Mouse (Mus musculus) embryonic facial prominence, embryonic 11.5 days (tissue): Measurements from ENCODE around the gene Ntf5. TPM values are rescaled to one million over a fixed set of nuclear protein-coding genes. Genes with fewer than 3 reads are reported as not detected.
A peak's percentile ranks its signal among the peaks of the same experiment; 100 is the strongest.

ENCODE experiments used
- ATAC-seq: fragments of 200-750 bp; cut with Nextera tagmentation; replicated peaks from 2 replicates; pipeline ENCODE4 v1.8.0; 2017; ENCODE audit warnings: low read depth; ENCODE audit not compliant: insufficient number of reproducible peaks, low FRiP score, low TSS enrichment
- DNase-seq: peaks from one replicate; pipeline ENCODE4 v3.0.0-alpha.2; 2015; ENCODE audit warnings: low spot score
- H3K27ac ChIP-seq: fragments of 300-500 bp; sonication (generic); replicated peaks from 2 replicates; pipeline ENCODE4 v1.5.1; 2014; ENCODE audit warnings: mild to moderate bottlenecking, low read depth, low read length, control low read depth
- H3K27me3 ChIP-seq: fragments of 300-500 bp; sonication (generic); 2 replicates; pipeline ENCODE4 v1.6.1; 2014; ENCODE audit warnings: mild to moderate bottlenecking, low read length, moderate library complexity, mixed read lengths; ENCODE audit not compliant: control insufficient read depth, insufficient read depth
- H3K36me3 ChIP-seq: fragments of 300-500 bp; sonication (generic); replicated peaks from 2 replicates; pipeline ENCODE4 v1.6.1; 2014; ENCODE audit warnings: low read depth, mild to moderate bottlenecking, low read length, moderate library complexity, mixed read lengths; ENCODE audit not compliant: control insufficient read depth, insufficient read depth
- H3K4me1 ChIP-seq: fragments of 300-500 bp; sonication (generic); 2 replicates; pipeline ENCODE4 v1.6.1; 2014; ENCODE audit warnings: low read length, mixed read lengths; ENCODE audit not compliant: control insufficient read depth, insufficient read depth
- H3K4me2 ChIP-seq: fragments of 300-500 bp; sonication (generic); 2 replicates; pipeline ENCODE4 v1.6.1; 2014; ENCODE audit warnings: low read depth, mild to moderate bottlenecking, control low read depth, low read length, moderate library complexity
- H3K4me3 ChIP-seq: fragments of 300-500 bp; sonication (generic); 2 replicates; pipeline ENCODE4 v1.5.1; 2014; ENCODE audit warnings: low read depth, low read length, control low read depth
- H3K9ac ChIP-seq: fragments of 300-500 bp; sonication (generic); replicated peaks from 2 replicates; pipeline ENCODE4 v1.6.1; 2014; ENCODE audit warnings: mild to moderate bottlenecking, control low read depth, low read length
- H3K9me3 ChIP-seq: fragments of 300-500 bp; sonication (generic); replicated peaks from 2 replicates; pipeline ENCODE4 v1.6.1; 2016; ENCODE audit warnings: mild to moderate bottlenecking, low read length, inconsistent platforms, mixed read lengths; ENCODE audit not compliant: control insufficient read depth
- WGBS: fragments of 180-500 bp; shearing (Covaris S2); extraction: QIAGEN DNeasy Blood & Tissue Kit; methylation state at CpG from one replicate; pipeline ENCODE4 v1.1.7; 2014; 5-methylcytosine and 5-hydroxymethylcytosine counted together
- polyA plus RNA-seq: library from polyadenylated mRNA; unstranded; fragments of >200 nt; fragmentation: Nextera tagmentation; extraction: Ambion mirVana; gene quantifications from 2 replicates; pipeline ENCODE4 v1.2.1, GENCODE M21; 2014

Ntf5 gene
- polyA plus RNA-seq, 1 experiment from 2014 or later = 5.1 TPM

DNA sequence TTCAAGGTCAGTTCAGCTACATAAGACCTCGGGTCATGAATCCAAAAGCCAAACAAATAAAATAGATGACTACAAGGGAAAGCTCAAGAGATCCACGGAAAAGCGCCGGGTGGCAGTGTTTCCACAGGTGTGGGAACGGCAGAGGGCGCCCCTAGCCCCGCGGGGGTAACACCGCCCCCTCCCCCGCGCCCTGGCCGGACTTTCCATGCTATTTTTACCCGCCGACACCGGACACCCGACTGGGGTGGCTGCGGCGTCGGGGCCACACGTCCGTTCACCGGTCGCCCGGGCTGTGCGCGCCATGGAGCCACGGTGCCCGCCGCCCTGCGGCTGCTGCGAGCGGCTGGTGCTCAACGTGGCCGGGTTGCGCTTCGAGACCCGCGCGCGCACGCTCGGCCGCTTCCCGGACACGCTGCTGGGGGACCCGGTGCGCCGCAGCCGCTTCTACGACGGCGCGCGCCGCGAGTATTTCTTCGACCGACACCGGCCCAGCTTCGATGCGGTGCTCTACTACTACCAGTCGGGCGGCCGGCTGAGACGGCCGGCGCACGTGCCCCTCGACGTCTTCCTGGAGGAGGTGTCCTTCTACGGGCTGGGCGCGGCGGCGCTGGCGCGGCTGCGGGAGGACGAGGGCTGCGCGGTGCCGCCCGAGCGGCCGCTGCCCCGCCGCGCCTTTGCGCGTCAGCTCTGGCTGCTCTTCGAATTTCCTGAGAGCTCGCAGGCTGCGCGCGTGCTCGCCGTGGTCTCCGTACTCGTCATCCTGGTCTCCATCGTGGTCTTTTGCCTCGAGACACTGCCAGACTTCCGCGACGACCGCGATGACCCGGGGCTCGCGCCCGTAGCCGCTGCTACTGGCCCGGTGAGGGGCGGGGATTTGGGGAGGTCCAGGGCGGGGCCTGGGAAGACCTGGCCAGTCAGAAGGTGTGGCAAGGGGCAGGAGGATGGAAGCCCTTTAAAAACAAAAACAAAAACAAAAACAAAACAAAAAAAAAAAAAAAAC is 7.0 kb upstream of the Ntf5 start:
- Histone ChIP-seq H3K27ac (no peak overlapping the region), H3K4me2 (peak overlapping the region; percentile 50), H3K36me3 (no peaks in the 10 kb centered on the region), H3K27me3 (peaks cover 46% of the 10 kb centered on the region), H3K9me3 (no peaks in the 10 kb centered on the region), H3K9ac (peak overlapping the region; percentile 33), H3K4me3 (peak overlapping the region; percentile 33), H3K4me1 (peaks cover 3% of the 10 kb centered on the region)
- ATAC-seq = no peak
- WGBS = under 1% methylated on average over 111 of the region's 114 CpGs
- DNase-seq = no peak

DNA sequence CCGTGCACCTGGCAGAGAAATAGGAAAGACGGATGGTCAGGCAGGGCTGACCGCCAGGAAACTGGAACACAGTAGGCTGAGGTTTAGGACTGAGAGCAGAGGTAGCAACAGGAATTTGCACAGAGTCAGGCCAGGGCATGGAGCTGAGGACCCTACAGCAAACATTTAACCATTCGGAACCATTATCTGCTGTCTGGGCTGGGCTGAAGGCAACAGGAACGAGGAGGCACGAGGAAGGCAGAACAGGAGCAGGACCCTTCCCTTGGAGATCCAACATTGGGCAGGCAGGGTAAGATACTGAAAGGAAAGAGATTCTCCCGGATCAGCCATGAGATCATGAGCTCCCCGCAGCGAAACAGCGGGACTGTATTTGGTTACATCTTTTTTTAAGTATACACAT is 5.7 kb upstream of the Ntf5 start:
- no peak for DNase-seq
- no peak overlapping the region for H3K4me3 ChIP-seq
- peaks cover 3% of the 10 kb centered on the region for H3K4me1 ChIP-seq
- WGBS = 85% methylated on average over 10 of the region's 10 CpGs
- H3K36me3 ChIP-seq = no peaks in the 10 kb centered on the region
- peaks cover 50% of the 10 kb centered on the region for H3K27me3 ChIP-seq
- no peak for ATAC-seq
- no peak overlapping the region for H3K4me2 ChIP-seq
- H3K9ac ChIP-seq = no peak overlapping the region
- no peak overlapping the region for H3K27ac ChIP-seq
- no peaks in the 10 kb centered on the region for H3K9me3 ChIP-seq

DNA sequence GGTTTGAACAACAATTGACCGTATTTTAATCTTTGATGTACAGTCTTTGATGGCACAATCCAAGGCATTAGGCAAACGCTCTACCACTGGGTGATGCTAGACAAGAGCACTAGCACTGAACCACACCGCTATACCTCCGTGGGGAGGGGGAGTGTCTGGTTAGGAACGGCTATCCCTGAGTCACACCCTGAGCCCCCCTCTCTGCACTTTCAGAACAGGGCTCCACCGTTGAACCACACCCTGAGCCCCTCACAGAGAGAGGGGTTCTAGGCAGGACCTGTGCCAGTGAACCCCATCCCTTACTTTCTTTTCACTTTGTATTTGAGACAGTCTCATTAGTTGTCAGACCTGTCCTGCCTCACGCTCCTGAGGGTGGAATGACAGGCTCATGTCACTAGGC is 5.1 kb upstream of the Ntf5 start:
- WGBS = 69% methylated on average over 7 of the region's 7 CpGs
- Histone ChIP-seq H3K4me2 (no peak overlapping the region), H3K27ac (no peak overlapping the region), H3K9ac (no peak overlapping the region), H3K4me3 (no peak overlapping the region), H3K9me3 (no peaks in the 10 kb centered on the region), H3K27me3 (peaks cover 55% of the 10 kb centered on the region), H3K36me3 (no peaks in the 10 kb centered on the region), H3K4me1 (peaks cover 3% of the 10 kb centered on the region)
- ATAC-seq = no peak
- DNase-seq = no peak

DNA sequence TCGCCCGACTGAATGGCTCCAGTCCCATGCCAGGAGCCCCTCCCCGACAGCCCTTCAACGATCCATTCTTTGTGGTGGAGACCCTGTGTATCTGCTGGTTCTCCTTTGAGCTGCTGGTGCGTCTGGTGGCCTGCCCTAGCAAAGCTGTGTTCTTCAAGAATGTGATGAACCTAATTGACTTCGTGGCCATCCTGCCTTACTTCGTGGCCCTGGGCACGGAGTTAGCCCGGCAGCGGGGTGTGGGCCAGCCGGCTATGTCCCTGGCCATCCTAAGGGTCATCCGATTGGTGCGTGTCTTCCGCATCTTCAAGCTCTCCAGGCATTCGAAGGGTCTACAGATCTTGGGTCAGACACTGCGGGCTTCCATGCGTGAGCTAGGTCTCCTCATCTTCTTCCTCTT is 4.5 kb upstream of the Ntf5 start:
- H3K36me3 ChIP-seq = no peaks in the 10 kb centered on the region
- no peak overlapping the region for H3K27ac ChIP-seq
- H3K4me2 ChIP-seq = no peak overlapping the region
- H3K4me3 ChIP-seq = no peak overlapping the region
- no peaks in the 10 kb centered on the region for H3K9me3 ChIP-seq
- WGBS = 90% methylated on average over 17 of the region's 17 CpGs
- DNase-seq = no peak
- peaks cover 61% of the 10 kb centered on the region for H3K27me3 ChIP-seq
- H3K4me1 ChIP-seq = peaks cover 3% of the 10 kb centered on the region
- no peak overlapping the region for H3K9ac ChIP-seq
- ATAC-seq = no peak

DNA sequence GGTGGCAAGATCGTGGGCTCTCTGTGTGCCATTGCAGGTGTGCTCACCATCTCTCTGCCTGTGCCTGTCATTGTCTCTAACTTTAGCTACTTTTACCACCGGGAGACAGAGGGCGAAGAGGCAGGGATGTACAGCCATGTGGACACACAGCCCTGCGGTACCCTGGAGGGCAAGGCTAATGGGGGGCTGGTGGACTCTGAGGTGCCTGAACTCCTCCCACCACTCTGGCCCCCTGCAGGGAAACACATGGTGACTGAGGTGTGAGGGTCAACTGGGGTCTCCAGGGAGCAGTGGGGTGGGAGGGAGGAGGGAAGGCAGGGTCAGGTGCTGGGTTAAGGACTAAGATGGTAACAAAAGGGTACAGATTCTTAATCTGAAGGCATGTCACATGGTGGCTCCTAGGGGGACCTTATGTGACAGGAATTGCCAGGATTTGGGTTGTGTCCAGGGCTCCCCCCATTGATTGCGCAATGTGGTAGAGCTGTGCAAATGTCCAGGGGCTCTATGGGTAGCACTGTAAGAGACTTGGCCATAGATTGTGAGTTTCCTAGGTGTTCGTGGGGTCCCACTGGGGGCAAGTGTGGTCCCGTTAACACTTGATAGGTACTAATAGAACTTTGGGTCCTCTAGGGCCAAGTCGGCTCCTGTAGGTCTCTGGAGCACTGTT is 3.9 kb upstream of the Ntf5 start:
- no peaks in the 10 kb centered on the region for H3K9me3 ChIP-seq
- DNase-seq = no peak

DNA sequence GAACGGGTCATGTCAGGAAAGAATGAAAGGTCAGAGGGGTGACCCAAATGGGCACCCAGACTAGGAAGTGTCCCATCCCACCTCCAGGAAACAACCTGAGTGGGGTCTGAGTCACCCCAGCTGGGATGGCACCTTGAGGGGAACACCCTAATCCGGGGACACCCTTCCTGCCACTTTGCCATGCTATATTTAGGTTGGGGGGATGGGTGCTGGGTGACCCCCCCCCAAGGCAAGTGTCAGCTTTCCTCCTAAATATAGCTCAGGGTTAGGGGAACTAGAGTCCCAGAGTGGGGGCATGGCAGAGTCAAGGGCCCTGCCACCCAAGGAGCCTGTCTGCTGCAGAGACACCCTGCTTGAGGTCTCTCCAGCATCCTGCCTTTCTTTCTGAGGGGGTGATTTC is 1.1 kb upstream of the Ntf5 start:
- 84% methylated on average over 2 of the region's 2 CpGs for WGBS
- no peaks in the 10 kb centered on the region for H3K9me3 ChIP-seq
- DNase-seq = no peak
- H3K36me3 ChIP-seq = no peaks in the 10 kb centered on the region
- no peak overlapping the region for H3K9ac ChIP-seq
- H3K4me3 ChIP-seq = no peak overlapping the region
- no peak overlapping the region for H3K27ac ChIP-seq
- H3K27me3 ChIP-seq = peaks cover 72% of the 10 kb centered on the region
- no peak for ATAC-seq
- peaks cover 5% of the 10 kb centered on the region; the same call in 1 of the 2 replicates for H3K4me1 ChIP-seq
- no peak overlapping the region for H3K4me2 ChIP-seq

More for the DNA sequence above, 3.9 kb upstream of the Ntf5 start:
- H3K4me3 ChIP-seq = no peak overlapping the region
- no peak overlapping the region for H3K4me2 ChIP-seq
- peaks cover 3% of the 10 kb centered on the region for H3K4me1 ChIP-seq
- WGBS = 84% methylated on average over 8 of the region's 8 CpGs
- H3K36me3 ChIP-seq = no peaks in the 10 kb centered on the region
- no peak for ATAC-seq
- H3K27ac ChIP-seq = no peak overlapping the region
- no peak overlapping the region for H3K9ac ChIP-seq
- peaks cover 68% of the 10 kb centered on the region for H3K27me3 ChIP-seq

DNA sequence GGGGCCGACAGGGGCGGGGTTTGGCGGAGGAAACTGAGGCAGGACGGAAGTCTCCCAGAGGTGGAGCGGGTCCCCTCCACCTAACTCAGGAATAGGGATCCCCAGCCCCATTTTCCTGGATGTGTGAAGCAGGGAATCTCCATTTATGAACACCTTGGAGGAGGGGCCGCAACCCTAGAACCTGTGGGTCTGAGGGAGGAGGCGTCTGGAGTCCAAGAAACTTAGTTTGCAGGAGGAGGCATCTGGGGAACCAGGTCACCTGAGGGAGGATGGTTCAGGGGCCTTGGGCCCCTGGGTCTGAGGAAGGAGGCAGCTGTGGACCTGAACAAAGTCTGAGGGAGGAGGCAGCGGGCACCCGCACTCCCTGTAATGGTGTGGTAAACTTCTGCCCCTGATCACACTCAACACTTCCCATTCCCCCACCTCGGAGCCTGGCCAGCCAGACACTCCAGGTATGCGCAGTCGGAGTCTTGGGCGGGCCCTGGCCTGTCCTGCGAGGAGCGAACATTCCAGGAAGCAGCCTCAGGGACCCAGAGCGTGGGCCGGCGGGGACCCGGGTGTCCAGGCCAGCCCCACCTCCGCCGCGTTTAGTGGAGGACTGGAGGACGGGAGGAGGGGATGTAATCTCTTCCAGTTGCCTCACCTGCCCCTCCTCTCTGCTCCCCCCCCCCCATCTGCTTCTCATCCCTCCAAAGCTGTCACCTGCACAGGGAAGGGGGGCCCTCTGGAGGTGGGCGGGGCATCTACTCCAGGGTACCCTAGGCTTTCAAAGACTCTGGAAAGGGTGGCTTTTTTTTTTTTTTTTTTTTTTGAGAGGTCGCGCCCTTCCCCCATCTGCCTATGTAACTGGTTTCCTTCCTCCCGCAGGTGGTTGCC is 607 bp downstream of the Ntf5 start:
- Histone ChIP-seq H3K4me2 (peak overlapping the region; percentile 86), H3K27me3 (peaks cover 65% of the 10 kb centered on the region), H3K36me3 (no peaks in the 10 kb centered on the region), H3K27ac (no peak overlapping the region; the same call in 1 of the 2 replicates), H3K4me1 (peaks cover 5% of the 10 kb centered on the region; the same call in 1 of the 2 replicates), H3K4me3 (peak overlapping the region; percentile 44), H3K9me3 (no peaks in the 10 kb centered on the region), H3K9ac (peak overlapping the region; percentile 56)
- ATAC-seq = peak; percentile 21; the same call in 1 of the 2 replicates
- under 1% methylated on average over 25 of the region's 27 CpGs for WGBS
- peak; percentile 56 for DNase-seq
